Mouse (Mus musculus) frontal cortex, postnatal 10 days (tissue): Measurements from ENCODE around the gene Klk7.

Experiments
- DNase-seq, 2 experiments: peaks; one replicate each; pipeline ENCODE4 v3.0.0; 2022; ENCODE audit warnings: low spot score in 2 of 2, mixed read lengths in 1 of 2

Gene Klk7

DNA sequence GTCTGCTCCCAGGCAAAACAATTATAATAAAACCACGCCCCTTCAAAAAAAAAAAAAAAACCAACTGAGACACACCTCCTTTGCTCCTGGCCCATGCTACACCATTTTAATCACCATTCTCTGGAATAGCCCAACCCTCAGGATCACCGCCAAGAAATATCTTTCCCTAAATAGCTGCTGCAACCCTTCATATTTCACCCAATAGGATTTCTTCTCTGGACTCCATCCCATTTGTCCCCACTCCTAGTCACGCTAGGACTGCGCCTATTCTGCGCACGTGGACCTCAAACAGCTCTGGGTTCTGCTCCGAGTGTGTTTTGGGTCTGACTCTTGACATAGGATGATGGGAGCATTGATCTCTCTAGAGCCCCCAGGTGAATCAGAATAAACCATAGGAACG is 14.7 kb upstream of the Klk7 start:
- no peak for DNase-seq

DNA sequence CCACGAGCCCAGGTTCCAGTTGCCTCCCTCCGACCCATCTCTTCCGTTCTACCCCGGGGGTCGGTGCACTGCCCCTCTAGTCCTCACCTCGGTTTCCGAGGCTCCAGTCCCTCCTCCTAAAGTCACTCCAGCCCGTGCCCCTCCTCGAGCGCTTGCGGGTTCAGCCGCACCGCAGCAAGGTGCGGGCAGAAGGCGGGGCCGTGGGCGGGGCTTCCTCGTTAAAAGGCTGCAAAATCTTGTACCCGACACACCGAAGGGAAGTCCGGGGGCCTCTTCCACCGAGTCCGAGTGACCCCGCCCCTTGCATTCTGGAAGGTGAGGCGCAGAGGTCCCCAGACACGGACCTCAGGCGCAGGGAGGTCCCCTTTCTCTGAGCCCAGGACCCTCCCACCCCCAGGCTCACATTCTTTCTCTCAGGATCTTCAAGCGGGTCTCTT is 13.7 kb upstream of the Klk7 start, which contains the start of gene Klk8:
Klk8 (plus strand) TSS at position 245 of the 437 bp plus-strand sequence.
- no peak for DNase-seq

DNA sequence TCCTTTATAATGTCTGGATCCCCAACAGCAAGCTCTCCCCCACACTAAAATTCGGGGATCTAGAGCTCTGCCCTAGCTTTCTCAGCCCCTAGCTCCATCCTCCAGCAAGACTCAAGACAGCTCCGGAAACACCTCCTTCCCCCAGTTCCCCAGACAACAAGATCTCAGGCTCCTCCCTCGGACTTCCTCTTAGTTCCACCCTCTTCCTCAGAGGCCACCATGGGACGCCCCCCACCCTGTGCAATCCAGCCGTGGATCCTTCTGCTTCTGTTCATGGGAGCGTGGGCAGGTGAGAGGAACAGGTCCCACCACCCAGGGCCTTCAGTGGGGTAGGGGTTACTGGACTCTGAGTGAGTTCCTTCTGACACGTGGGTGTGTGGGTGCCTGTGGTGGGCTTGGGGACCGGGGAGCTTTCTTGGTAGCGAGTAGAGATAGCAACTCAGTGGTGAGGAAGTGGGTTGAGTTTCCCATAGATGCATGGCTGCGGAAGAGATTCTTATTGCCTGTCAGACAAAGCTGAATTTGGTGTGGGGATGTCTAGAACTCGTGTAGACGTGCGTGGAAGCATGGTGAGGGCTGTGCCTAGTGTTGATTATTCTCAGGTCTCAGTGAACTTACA is 13.1 kb upstream of the Klk7 start:
- DNase-seq = no peak

DNA sequence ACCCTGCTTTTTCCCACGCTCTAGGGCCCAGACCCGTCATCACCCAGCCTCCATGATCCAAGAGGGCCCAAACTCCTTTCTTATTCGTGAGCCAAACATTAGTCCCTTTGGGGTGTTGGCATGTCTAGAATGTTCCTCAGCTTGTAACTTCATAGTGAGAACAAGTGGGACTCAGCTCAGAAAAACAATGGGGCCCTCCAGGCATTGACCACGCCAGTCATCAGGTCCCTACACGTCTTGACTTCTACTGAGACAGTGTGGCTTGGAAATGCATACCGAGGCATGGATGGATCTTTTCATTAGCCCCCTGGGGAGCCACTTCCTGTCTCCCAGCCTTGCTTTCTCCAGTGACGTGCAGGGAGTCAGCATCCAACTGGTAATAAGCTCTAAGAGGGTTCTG is 11.2 kb upstream of the Klk7 start:
- no peak for DNase-seq

DNA sequence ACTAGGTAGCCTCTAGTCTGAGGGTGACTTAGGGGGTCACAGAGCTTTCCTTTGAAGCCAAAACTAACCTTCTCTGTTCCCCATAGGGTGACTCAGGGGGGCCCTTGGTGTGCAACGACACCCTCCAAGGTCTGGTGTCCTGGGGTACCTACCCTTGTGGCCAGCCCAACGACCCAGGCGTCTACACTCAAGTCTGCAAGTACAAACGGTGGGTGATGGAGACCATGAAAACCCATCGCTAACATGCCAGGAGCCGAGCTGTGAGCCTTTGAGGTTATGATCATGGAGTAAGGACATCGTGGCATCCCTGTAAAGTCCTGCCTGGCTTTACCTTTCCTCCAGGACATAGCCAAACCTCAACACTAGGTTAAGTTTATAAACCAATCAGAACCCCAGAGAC is 4.1 kb downstream of the Klk7 start:
- DNase-seq = no peak

DNA sequence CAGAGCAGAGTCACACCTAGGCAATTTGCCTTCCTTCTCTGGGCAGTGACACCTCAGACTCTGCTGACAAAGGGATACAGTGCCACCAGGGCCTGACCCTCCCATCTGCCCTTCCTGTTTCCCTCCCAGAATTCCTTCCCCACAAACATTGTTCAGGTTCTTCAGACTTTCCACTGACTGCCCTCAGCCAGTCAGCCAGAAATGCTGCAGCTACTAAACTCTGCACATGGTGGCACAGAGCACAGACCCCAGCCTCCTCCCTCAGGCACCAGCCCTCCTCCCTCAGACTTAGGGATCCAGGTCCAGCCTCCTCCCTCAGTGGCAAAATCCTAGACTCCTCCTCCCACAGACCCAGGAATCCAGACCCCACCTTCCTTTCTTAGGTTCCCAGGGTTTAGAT is 5.7 kb downstream of the Klk7 start:
- DNase-seq = no peak

DNA sequence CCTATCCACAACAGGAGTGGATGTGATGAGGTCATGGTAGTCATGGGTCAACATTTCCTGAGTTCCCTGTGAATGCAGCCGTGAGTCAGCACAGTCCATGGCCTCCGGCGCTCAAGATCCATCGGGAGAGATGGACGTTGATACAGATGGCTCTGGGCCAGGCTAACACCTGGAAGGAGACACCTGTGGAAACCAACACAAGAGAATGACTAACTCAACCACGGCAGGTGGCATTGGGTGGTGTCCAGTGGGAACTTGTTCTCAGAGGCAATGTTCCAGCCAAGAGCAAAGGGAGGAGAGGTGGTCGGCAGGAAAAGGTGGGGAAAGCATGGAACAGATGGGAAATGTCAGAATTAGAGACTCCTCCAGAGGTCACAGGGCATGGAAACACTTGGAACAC is 10.5 kb downstream of the Klk7 start:
- DNase-seq = no peak

DNA sequence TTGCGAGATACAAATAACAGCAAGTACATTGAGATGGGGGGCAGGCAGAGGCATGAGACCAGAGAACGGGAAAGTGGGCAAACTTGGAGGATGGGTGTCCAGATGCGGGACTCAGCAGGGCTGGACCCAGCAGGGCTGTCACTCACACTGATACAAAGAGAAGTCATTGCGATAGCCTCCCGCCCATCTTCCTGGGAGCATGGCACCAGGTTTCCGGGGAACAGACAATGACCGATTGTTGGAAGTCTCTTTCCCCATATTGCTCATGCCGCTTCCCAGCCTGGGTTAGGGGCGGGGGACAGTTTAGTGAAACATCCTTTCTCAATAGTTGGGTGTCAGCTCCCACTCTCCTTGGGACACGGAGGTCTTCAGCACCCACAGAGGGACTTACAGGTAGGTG is 13.1 kb downstream of the Klk7 start, which contains the start of gene Klk6:
Klk6 (plus strand) TSS at position 301 of the 400 bp plus-strand sequence.
- no peak for DNase-seq

DNA sequence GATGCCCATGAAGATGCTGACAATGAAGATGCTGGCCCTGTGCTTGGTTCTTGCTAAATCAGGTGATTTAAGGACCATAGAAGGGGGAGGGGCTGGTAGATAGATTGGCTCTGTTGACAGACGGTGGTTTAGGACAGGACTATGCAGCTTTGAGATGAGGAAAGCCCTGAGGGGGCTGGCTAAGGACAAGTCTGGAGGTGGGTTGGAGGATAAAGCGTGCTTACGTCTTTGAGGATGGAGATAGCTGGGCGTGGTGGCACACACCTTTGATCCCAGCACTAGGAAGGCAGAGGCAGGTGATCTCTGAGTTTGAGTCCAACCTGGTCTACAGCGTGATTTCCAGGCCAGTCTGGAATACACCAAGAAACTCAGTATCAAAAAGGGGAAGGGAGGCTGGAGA is 15.0 kb downstream of the Klk7 start:
- DNase-seq = no peak

DNA sequence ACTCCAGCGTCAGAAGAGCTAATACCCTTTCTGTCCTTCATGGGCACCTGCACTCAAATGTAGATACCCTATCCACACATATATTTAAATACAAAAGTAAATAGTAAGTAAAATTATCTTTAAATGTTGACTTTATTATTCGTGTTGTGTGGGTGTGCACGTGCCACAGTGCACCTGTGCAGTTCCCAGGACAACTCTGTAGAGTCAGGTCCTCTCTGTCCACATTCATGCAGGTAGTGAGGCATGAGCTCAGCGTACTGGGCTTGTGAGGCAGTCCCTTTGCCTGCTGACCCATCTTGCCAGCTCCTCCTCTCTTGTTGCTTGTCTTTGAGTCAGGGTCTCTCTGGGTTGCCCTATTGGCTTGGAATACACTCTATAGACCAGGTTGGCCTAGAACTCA is 16.6 kb downstream of the Klk7 start:
- DNase-seq = no peak

DNA sequence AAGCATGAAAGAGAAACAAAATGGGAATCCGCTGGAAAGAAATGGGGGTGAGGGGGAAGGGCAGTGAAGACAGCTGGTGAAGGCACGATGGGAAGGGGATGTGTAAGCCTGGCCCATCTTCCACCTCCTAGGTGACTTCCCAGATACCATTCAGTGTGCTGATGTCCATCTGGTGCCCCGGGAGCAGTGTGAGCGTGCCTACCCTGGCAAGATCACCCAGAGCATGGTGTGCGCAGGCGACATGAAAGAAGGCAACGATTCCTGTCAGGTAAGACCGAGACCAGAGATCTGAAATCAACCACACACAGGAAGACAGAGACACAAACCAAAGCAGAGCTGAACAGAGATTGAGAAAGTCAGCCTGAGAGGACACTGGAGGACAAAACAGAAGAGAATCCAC is 17.9 kb downstream of the Klk7 start:
- DNase-seq = no peak

DNA sequence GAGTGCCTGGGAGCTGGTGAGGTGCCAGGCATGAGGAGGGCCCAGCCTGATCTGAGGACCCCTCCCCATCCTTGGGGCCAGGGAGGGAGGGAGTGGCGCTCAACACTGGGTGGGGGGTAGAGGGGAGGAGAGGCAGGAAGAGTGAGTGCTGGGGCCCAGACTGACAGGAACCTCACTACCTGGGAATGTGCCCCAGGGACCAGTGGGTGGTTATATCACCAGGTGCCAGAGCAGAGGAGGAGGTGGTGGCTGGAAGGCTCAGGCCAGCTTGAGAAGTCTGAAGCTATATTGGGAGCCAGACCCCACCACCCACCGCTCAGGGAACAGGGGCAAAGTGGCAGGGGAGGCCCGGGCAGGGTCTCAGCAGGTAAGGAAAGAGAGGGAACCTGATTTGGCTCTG is 30.6 kb downstream of the Klk7 start, which contains the start of gene Klk5:
Klk5 (plus strand) TSS at position 271 of the 400 bp plus-strand sequence.
- no peak for DNase-seq

DNA sequence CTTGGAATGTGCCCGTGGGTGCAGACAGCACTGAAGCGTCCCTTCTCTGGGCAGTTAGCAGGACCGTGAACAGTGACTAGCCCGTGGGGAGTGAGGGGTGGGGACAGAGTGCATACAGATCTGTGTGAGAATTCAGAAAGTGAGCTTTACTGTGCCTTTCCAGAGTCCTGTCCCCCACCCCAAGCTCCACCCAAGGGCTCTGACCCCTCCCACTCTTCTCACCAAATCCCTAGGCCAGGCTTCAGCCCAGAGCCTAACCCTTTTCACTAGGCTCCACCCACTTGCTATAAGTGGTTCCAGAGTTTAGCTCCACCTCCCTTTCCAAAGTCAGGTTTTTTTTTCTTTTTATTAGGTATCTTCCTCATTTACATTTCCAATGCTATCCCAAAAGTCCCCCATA is 32.7 kb downstream of the Klk7 start:
- no peak for DNase-seq

DNA sequence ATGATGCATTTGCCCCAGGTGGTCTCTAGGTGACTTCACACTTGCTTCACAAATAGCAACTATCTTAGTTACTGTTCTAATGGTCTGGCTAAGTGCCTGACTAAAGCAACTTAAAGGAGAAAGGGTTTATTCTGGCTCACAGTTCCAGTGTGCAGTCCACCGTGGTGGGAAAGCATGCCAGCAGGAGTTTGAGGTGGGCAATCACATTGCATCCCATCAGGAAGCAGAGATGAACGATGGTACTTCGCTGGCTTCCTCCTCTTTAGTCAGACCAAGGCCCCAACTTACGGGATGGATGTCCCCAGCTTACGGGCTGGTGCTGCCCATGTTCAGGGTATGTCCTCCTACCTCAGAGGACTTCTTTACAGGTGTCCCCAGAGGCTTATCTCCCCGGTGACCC is 40.5 kb downstream of the Klk7 start:
- DNase-seq = no peak

DNA sequence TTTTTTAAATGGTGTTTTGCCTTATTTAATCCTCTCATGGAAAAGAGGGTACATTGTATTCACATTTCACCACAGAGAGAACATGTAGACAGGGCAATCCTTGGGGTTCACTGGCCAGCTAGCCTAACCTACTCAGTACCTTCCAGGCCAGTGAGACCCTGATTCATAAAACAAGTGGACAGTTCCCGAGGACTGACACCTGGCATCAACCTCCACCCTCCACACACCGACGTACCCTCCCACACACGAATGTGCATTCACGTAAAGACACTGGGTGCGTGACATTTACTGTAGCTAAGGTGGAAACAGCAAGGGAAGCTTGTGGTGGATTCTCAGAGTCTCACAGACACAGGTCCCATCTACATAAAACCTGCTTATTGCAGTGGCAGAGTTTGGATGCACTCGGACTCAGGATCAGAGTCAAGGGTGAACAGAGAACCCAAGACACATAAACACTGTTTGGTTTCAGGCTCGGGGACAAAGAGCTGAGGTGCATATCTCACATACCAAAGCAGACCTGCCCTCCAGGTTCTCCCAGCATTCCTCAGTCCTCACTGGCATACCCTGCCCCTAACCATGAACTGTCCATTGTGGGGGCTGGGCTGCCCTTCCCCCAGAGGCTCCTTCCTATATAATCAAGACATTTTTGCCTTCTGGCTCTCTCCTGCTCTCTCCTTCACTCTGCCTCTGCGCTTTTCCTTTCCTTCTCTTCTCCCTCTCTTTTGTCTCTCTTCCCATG is 43.7 kb downstream of the Klk7 start:
- no peak for DNase-seq

DNA sequence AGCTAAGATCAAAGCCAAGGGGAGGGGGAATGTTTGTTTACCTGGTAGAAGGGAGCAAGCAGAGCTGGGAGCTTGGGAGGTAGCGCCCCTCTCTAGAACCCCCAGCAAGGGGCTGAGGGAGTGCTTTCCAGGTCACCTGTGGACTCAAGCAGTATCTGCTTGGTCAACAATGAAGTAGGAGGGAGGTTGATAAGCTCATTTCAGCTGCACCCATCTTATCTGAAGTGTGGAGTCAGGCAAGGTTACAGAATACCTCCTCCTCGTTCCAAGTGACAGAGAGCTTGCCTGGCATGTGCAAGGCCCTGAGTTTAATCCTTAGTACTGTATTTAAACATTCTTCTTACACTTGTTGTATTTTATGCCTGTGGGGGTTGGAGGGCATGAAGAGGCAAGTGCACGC is 44.6 kb downstream of the Klk7 start:
- DNase-seq = no peak

DNA sequence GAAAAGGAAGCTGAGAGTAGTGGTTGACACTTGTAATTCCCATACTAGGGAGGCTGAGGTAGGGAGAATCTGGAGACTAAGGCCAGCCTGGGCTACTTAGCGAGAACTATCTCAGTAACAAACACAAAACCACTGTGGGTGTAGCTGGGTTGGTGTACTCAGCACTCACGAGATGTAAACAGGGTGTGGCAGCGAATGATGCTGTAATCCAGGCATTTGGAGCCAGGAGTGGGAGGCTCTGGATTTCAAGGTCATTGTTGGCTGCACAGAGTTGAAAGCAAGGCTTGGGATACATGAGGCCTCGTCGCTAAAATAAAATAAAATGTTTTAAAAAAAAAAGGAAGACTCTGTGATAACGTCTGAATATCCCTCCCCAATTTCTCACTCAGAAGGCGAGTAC is 45.2 kb downstream of the Klk7 start:
- DNase-seq = no peak

DNA sequence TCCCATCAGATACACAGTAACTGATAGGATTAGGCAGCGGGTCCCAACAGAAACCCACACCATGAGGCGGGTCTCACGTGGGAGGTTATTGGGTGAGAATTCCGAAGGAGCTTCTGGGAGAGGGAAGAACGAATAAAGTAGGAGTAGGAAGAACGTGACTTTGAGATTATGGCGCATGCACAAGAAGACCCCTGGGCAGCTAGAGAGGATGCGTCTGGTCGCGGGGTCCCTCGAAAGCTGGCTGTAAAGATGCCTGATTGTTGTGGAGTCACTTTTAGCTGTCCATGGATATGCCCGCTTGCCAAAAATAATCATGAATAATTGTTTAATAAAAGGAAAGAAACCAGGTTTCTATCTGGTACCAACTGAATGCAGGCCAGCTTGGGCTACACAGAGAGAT is 46.4 kb downstream of the Klk7 start:
- DNase-seq = no peak

DNA sequence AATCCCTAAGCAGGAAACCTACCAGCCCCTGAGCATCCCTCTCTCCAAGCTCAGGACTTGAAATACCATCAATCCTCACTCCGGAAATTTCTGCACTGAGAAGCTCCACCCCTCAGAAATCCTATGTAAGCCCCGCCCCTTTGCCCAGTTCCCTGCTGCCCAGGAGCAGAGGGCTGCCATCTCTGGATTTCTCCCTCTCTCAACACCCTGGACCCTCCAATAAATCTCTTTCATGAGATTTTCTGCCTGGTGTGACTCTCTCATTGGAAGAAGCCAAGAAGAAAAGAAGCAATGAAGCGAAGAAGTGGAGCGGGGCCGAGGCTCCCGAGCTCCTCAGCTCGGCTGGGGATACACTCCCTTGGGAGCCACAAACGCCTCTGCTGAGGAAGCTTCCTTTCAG is 49.3 kb downstream of the Klk7 start:
- DNase-seq = no peak
